Mouse (Mus musculus) kidney, adult 2 months (tissue): Measurements from ENCODE around the gene Tmem106b. TPM values are rescaled to one million over a fixed set of nuclear protein-coding genes. Genes with fewer than 3 reads are reported as not detected.
A peak's percentile ranks its signal among the peaks of the same experiment; 100 is the strongest.

Source experiments
- DNase-seq: peaks from one replicate; pipeline ENCODE4 v3.0.0; 2021
- H3K27ac ChIP-seq: fragments of 200-500 bp; 2 replicates; pipeline ENCODE4 v1.5.1; 2012; ENCODE audit warnings: low read depth, low read length, control low read depth, inconsistent platforms; ENCODE audit not compliant: insufficient read depth
- H3K27me3 ChIP-seq: fragments of 200-500 bp; replicated peaks from 2 replicates; pipeline ENCODE4 v1.6.1; 2012; ENCODE audit warnings: mild to moderate bottlenecking, moderate library complexity, low read length, inconsistent platforms; ENCODE audit not compliant: control insufficient read depth, insufficient read depth
- H3K36me3 ChIP-seq: fragments of 200-500 bp; 2 replicates; pipeline ENCODE4 v1.6.1; 2012; ENCODE audit warnings: mild to moderate bottlenecking, moderate library complexity, low read length, inconsistent platforms; ENCODE audit not compliant: control insufficient read depth, insufficient read depth
- H3K4me1 ChIP-seq: fragments of 200-500 bp; 2 replicates; pipeline ENCODE4 v1.6.1; 2011; ENCODE audit warnings: low read length; ENCODE audit not compliant: control insufficient read depth, insufficient read depth
- H3K4me3 ChIP-seq: fragments of 200-500 bp; 2 replicates; pipeline ENCODE4 v1.5.1; 2011; ENCODE audit warnings: mild to moderate bottlenecking, low read depth, low read length, control low read depth; ENCODE audit not compliant: insufficient read depth
- CTCF ChIP-seq: fragments of 200-500 bp; conservative IDR thresholded peaks from 2 replicates; pipeline ENCODE4 v1.5.1; 2011; ENCODE audit warnings: low read depth, mild to moderate bottlenecking, control low read depth, low read length, moderate library complexity, mixed read lengths; ENCODE audit not compliant: insufficient read depth, insufficient read length
- POLR2A ChIP-seq: fragments of 200-500 bp; IDR thresholded peaks from one replicate; pipeline ENCODE4 v1.6.1; 2011; ENCODE audit warnings: low read depth, low read length, control low read depth
- WGBS: fragments of 180-500 bp; shearing (Covaris S2); methylation state at CpG from one replicate; pipeline ENCODE4 v1.1.7; 2018; 5-methylcytosine and 5-hydroxymethylcytosine counted together
- polyA plus RNA-seq: library from polyadenylated mRNA; depleted of rRNA; stranded (reverse); fragments of >200 nt; gene quantifications from 2 replicates; pipeline ENCODE4 v1.2.3, GENCODE M21; 2012

The Tmem106b gene
- polyA plus RNA-seq, 1 experiment: 59.4 TPM

DNA sequence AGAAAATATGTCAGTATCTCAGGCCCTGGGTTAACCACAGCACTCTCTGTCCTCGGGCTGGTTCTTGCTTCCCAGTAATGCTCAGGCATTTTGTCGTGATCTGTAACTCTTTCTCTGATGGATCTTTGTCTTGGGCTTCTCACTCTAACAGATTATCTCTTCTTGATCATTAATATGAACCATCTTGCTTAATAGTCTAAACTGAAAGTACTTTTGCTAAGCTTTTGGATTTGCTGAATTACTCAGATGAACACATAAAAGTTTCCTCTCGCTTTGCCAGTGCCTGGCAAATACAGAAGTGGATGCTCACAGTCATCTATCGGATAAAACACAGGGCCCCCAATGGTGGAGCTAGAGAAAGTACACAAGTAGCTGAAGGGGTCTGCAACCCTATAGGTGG is 7.5 kb upstream of the Tmem106b start:
- H3K27ac ChIP-seq: peak overlapping the region; percentile 83
- 64% methylated on average over 4 of the region's 4 CpGs for WGBS

DNA sequence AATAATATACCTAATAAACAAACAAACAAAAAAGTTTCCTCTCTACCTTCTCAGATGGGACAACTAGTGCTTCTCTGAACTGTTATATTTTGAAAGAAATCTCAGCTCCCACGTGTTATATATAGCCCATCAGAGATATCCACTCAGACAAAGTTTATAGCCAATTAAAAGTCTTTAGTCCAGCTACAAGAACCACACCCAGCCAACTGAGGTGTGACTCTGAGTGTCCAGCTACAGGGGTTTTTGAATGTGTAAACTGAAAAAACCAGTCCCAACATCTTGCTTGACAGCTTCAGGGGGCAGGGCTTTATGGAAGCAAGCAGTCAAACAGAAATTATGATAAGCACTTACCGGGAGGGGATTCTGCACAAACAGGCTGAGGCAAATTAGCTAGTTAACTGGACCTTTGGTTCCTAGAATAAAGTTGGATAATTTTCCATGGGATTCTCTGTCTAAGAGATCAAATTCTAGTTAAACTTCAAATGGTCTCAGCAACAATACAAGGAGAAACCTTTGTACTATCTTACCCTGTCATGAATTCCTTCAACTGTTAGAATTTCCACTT is 6.8 kb upstream of the Tmem106b start:
- Histone ChIP-seq H3K27me3 (no peaks in the 10 kb centered on the region), H3K4me3 (no peak overlapping the region), H3K27ac (peak overlapping the region; percentile 97), H3K4me1 (peaks cover 25% of the 10 kb centered on the region; the same call in 1 of the 2 replicates), H3K36me3 (no peaks in the 10 kb centered on the region)
- 47% methylated on average over 2 of the region's 2 CpGs for WGBS
- TF ChIP-seq CTCF (no peak), POLR2A (no peak)
- peak; percentile 79 for DNase-seq

More for the DNA sequence above, 7.5 kb upstream of the Tmem106b start:
- no peak for TF ChIP-seq POLR2A
- no peak for TF ChIP-seq CTCF
- no peak overlapping the region for H3K4me3 ChIP-seq
- no peaks in the 10 kb centered on the region for H3K36me3 ChIP-seq
- no peaks in the 10 kb centered on the region for H3K27me3 ChIP-seq
- H3K4me1 ChIP-seq: peaks cover 25% of the 10 kb centered on the region; the same call in 1 of the 2 replicates
- no peak for DNase-seq

DNA sequence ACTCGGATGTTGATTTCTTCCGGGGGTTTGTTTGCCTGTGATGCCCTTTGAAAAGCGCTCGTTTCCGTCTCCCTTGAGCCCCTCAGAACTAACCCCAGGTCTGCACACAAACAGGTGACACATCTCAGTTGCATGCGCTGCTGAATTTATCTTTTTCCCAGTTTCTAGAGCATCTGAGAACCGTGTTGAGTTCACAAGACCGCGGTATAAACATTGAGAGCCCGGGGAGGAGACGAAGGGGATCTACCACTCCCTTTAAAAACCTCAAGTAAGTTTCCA is 527 bp downstream of the Tmem106b start:
- WGBS: under 1% methylated on average over 11 of the region's 11 CpGs
- DNase-seq: no peak
- H3K27ac ChIP-seq: peak overlapping the region; percentile 97

DNA sequence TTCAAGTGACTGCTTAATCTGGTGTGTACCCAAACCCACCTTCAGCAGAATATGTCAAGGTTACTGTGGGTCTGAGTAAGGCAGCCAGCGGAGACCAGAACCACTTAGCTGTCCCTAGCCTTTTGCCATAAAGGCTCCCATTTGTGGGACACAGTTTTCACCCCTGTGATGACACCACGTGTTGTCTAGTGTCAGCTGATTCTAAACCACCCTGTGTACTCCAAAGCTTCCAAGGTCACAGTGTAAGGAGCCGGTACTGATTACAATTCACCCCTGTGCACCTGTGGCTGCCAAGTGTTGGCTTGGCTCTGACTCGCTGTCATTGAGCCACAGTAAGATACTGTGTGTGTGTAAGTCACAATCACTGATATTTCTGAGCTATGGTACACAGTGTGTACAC is 926 bp downstream of the Tmem106b start:
- peak overlapping the region; percentile 87 for H3K4me3 ChIP-seq
- no peak for TF ChIP-seq POLR2A
- TF ChIP-seq CTCF: no peak
- H3K27ac ChIP-seq: peak overlapping the region; percentile 97
- peak; percentile 85 for DNase-seq
- peaks cover 13% of the 10 kb centered on the region; the same call in 1 of the 2 replicates for H3K36me3 ChIP-seq
- H3K27me3 ChIP-seq: no peaks in the 10 kb centered on the region
- H3K4me1 ChIP-seq: peaks cover 6% of the 10 kb centered on the region; the same call in 1 of the 2 replicates
- WGBS: 14% methylated on average over 4 of the region's 4 CpGs

More for the DNA sequence above, 527 bp downstream of the Tmem106b start:
- peaks cover 11% of the 10 kb centered on the region; the same call in 1 of the 2 replicates for H3K36me3 ChIP-seq
- H3K27me3 ChIP-seq: no peaks in the 10 kb centered on the region
- TF ChIP-seq POLR2A (no peak), CTCF (no peak)
- H3K4me3 ChIP-seq: peak overlapping the region; percentile 87
- H3K4me1 ChIP-seq: peaks cover 6% of the 10 kb centered on the region; the same call in 1 of the 2 replicates

DNA sequence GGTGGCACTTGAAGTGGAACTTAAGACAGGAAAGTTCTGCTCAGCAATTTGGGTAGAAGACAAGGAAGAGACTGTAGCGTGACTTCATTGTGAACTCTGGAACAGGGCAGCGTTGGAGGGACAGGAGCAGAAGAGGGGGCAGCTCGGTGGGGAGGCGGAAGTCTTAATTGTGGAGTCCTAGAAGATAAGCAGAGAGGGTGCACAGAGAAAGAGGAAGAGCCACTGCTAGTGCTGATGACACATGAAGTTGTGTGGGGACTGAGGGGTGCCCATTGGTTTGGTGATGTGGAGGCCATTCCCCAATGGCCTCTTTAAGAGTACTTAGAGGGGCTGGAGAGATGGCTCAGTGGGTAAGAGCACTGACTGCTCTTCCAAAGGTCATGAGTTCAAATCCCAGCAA is 3.5 kb downstream of the Tmem106b start:
- H3K36me3 ChIP-seq: peaks cover 18% of the 10 kb centered on the region

DNA sequence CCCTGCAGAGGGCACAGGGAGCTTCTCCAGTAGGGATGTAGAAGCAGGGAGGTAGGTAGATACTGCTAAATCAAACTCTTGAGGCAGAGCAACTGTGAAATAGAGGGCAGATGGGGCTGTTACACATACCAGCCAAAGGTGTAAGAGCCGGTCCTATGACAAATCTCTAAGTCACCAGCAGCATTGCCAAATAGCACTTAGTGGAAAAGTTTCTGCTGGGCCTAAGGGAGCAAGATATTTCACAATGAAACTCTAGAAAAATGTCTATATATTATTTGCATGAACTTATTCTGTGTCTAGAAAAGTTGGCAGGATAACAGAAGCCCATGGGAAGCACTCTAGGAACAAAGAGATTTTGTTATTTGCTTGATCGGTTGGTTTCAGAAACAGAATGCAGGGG is 4.3 kb downstream of the Tmem106b start:
- Histone ChIP-seq H3K27ac (no peak overlapping the region), H3K36me3 (peaks cover 21% of the 10 kb centered on the region), H3K27me3 (no peaks in the 10 kb centered on the region), H3K4me1 (peaks cover 9% of the 10 kb centered on the region; the same call in 1 of the 2 replicates), H3K4me3 (no peak overlapping the region)
- 62% methylated on average over 2 of the region's 2 CpGs for WGBS
- no peak for TF ChIP-seq CTCF
- no peak for TF ChIP-seq POLR2A
- no peak for DNase-seq

More for the DNA sequence above, 3.5 kb downstream of the Tmem106b start:
- DNase-seq: no peak
- Histone ChIP-seq H3K4me1 (peaks cover 9% of the 10 kb centered on the region; the same call in 1 of the 2 replicates), H3K4me3 (no peak overlapping the region), H3K27me3 (no peaks in the 10 kb centered on the region), H3K27ac (no peak overlapping the region)
- no peak for TF ChIP-seq CTCF
- TF ChIP-seq POLR2A: no peak
- 82% methylated on average over 4 of the region's 4 CpGs for WGBS

DNA sequence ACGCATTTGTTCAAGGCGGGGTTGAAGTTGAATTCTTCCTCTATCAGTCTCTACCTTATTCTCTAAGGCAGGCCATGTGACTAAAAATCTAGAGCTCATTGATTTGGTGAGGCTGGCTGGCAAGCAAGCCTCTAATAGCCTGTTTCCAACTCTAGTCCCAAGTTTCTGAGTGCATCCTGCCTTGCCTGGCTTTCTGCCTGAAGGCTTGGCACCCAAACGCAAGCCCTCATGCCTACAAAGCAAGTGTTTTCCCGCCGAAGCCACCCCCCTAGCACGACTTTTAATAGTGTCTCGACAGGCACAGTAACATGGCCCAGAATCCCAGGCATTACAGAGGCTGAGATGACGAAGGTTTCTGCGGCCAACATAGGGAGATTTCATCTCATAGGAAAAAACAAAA is 13.3 kb downstream of the Tmem106b start:
- no peak for DNase-seq
- Histone ChIP-seq H3K4me3 (no peak overlapping the region), H3K36me3 (peaks cover 31% of the 10 kb centered on the region), H3K27me3 (no peaks in the 10 kb centered on the region), H3K4me1 (no peaks in the 10 kb centered on the region), H3K27ac (no peak overlapping the region)
- no peak for TF ChIP-seq CTCF
- TF ChIP-seq POLR2A: no peak
- 80% methylated on average over 9 of the region's 9 CpGs for WGBS
